Mouse (Mus musculus) 416B (cell line): ENCODE data around the gene Brinp2.

Experiments used
- DNase-seq: peaks from one replicate; pipeline ENCODE4 v3.0.0; 2011; ENCODE audit warnings: low read depth

Gene Brinp2

GRCm38 (mm10) chr1:158356051-158356461 lies at the start of gene Brinp2:
Gene Brinp2 (minus strand): TSS chr1:158356326.
- DNase-seq, result no peak

- DNase-seq, result no peak
Observed at GRCm38 (mm10) chr1:158400898-158401297, 44.8 kb upstream of the Brinp2 start.

GRCm38 (mm10) chr1:158397058-158397457 lies 40.9 kb upstream of the Brinp2 start:
- no peak for DNase-seq

- no peak for DNase-seq
Observed at GRCm38 (mm10) chr1:158390693-158391092, 34.6 kb upstream of the Brinp2 start.

- no peak for DNase-seq
Observed at GRCm38 (mm10) chr1:158388995-158389394, 32.9 kb upstream of the Brinp2 start.

- DNase-seq, result no peak
Observed at GRCm38 (mm10) chr1:158386781-158387180, 30.7 kb upstream of the Brinp2 start.

- DNase-seq, result no peak
Observed at GRCm38 (mm10) chr1:158385311-158385710, 29.2 kb upstream of the Brinp2 start.

- DNase-seq, result no peak
Observed at GRCm38 (mm10) chr1:158383210-158383609, 27.1 kb upstream of the Brinp2 start.

GRCm38 (mm10) chr1:158382277-158382676 lies 26.2 kb upstream of the Brinp2 start:
- DNase-seq, result no peak

- DNase-seq, result no peak
Observed at GRCm38 (mm10) chr1:158364461-158364860, 8.3 kb upstream of the Brinp2 start.

- no peak for DNase-seq
Observed at GRCm38 (mm10) chr1:158362292-158363101, 6.4 kb upstream of the Brinp2 start.

GRCm38 (mm10) chr1:158361964-158362291 lies 5.8 kb upstream of the Brinp2 start, which contains the start of gene Astn1:
Gene Astn1 (plus strand): TSS chr1:158362273.
- no peak for DNase-seq

- DNase-seq, result no peak
Observed at GRCm38 (mm10) chr1:158355177-158356050, 712 bp downstream of the Brinp2 start.

- DNase-seq, result no peak
Observed at GRCm38 (mm10) chr1:158353656-158354371, 2.3 kb downstream of the Brinp2 start.

- no peak for DNase-seq
Observed at GRCm38 (mm10) chr1:158343243-158343714, 12.8 kb downstream of the Brinp2 start.

- no peak for DNase-seq
Observed at GRCm38 (mm10) chr1:158328839-158329238, 27.3 kb downstream of the Brinp2 start.

GRCm38 (mm10) chr1:158328126-158328525 lies 28.0 kb downstream of the Brinp2 start:
- no peak for DNase-seq

- no peak for DNase-seq
Observed at GRCm38 (mm10) chr1:158323325-158323724, 32.8 kb downstream of the Brinp2 start.

- DNase-seq, result no peak
Observed at GRCm38 (mm10) chr1:158310426-158311156, 45.5 kb downstream of the Brinp2 start.

- no peak for DNase-seq
Observed at GRCm38 (mm10) chr1:158297042-158297441, 59.1 kb downstream of the Brinp2 start.

- no peak for DNase-seq
Observed at GRCm38 (mm10) chr1:158296287-158296931, 59.7 kb downstream of the Brinp2 start.
